Mouse (Mus musculus): ENCODE data around the gene Dap.

Gene Dap

GRCm38 (mm10) chr15:31224135-31224761 is at the start of gene Dap:
Dap (plus strand) TSS chr15:31224314.
- peak; percentile 98 for DNase-seq

- DNase-seq, result no peak
Measured at GRCm38 (mm10) chr15:31176566-31176965, 47.5 kb upstream of the Dap start.

- no peak for DNase-seq
Measured at GRCm38 (mm10) chr15:31184651-31185443, 39.3 kb upstream of the Dap start.

- no peak for DNase-seq
Measured at GRCm38 (mm10) chr15:31185506-31185905, 38.6 kb upstream of the Dap start.

GRCm38 (mm10) chr15:31186371-31186901 is 37.7 kb upstream of the Dap start:
- DNase-seq, result no peak

- DNase-seq, result no peak
Measured at GRCm38 (mm10) chr15:31192563-31192962, 31.6 kb upstream of the Dap start.

- DNase-seq, result no peak
Measured at GRCm38 (mm10) chr15:31195776-31196175, 28.3 kb upstream of the Dap start.

- DNase-seq, result no peak
Measured at GRCm38 (mm10) chr15:31207346-31208093, 16.6 kb upstream of the Dap start.

- DNase-seq, result peak; percentile 67
Measured at GRCm38 (mm10) chr15:31211910-31212309, 12.2 kb upstream of the Dap start.

GRCm38 (mm10) chr15:31213619-31214270 is 10.4 kb upstream of the Dap start:
- no peak for DNase-seq

- no peak for DNase-seq
Measured at GRCm38 (mm10) chr15:31222216-31222615, 1.9 kb upstream of the Dap start.

- DNase-seq, result peak; percentile 17
Measured at GRCm38 (mm10) chr15:31223596-31224134, 449 bp upstream of the Dap start.

GRCm38 (mm10) chr15:31224806-31225642 is 910 bp downstream of the Dap start:
- DNase-seq, result peak; percentile 32

GRCm38 (mm10) chr15:31225643-31226325 is 1.7 kb downstream of the Dap start:
- DNase-seq, result no peak

- DNase-seq, result no peak
Measured at GRCm38 (mm10) chr15:31226464-31226863, 2.4 kb downstream of the Dap start.

- DNase-seq, result no peak
Measured at GRCm38 (mm10) chr15:31227793-31228192, 3.7 kb downstream of the Dap start.

GRCm38 (mm10) chr15:31233006-31233405 is 8.9 kb downstream of the Dap start:
- DNase-seq, result no peak

GRCm38 (mm10) chr15:31235794-31236548 is 11.9 kb downstream of the Dap start:
- DNase-seq, result no peak

GRCm38 (mm10) chr15:31236549-31236907 is 12.4 kb downstream of the Dap start:
- no peak for DNase-seq

GRCm38 (mm10) chr15:31237368-31237767 is 13.3 kb downstream of the Dap start:
- no peak for DNase-seq
